Mouse (Mus musculus) adrenal gland, postnatal 25 days (tissue): ENCODE measurements around the gene Tmem214. TPM values are rescaled to one million over a fixed set of nuclear protein-coding genes. Genes with fewer than 3 reads are reported as not detected.

Experiments used
- DNase-seq: peaks from one replicate; pipeline ENCODE4 v3.0.0; 2021; ENCODE audit warnings: mixed read lengths
- total RNA-seq: library from RNA; stranded (reverse); gene quantifications from 2 replicates; pipeline ENCODE4 v1.2.3, GENCODE M21; 2021

Tmem214 gene
- total RNA-seq, 1 experiment from 2014 or later: 49.2 TPM

GRCm38 (mm10) chr5:30915456-30915855, 47.6 kb downstream of the Tmem214 start:
- no peak for DNase-seq

DNA sequence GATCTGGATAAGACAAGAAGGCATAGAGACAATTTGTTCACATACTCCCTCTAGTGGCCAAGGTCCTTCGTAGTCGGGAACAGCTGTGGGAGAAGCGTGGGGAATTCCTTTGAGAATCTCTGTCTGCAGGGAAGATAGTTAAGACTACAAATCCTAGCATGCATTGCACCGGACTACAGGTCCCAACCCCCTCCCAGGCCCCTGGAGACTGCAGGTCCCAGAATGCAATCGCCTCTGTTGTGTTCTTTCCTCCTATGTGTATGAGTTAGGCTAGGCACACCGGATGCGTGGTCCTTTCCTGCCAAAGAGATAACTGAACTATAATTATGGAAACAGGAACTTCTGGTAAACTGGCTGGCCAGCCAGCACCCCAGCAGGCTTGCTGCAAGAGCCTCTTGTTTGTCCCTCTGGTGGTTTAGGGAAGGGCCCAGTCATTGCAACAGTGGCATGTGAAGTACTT, 48.2 kb downstream of the Tmem214 start:
- peak; percentile 80 for DNase-seq

DNA sequence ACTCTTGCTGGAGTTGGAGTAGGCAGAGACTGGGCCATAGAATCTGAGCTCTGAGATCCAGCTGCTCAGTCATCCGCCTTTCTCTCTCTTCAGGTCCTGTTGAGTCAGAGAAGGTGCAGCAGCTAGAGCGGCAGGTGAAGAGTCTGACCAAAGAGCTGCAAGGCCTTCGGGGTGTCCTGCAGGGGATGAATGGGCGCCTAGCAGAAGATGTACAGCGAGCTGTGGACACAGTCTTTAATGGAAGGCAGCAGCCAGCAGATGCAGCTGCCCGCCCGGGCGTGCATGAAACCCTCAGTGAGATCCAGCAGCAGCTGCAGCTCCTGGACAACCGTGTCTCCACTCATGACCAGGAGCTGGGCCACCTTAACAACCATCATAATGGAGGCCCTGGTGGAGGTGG, 49.0 kb downstream of the Tmem214 start:
- no peak for DNase-seq

- no peak for DNase-seq
Observed at GRCm38 (mm10) chr5:30917348-30917747, 49.5 kb downstream of the Tmem214 start.

DNA sequence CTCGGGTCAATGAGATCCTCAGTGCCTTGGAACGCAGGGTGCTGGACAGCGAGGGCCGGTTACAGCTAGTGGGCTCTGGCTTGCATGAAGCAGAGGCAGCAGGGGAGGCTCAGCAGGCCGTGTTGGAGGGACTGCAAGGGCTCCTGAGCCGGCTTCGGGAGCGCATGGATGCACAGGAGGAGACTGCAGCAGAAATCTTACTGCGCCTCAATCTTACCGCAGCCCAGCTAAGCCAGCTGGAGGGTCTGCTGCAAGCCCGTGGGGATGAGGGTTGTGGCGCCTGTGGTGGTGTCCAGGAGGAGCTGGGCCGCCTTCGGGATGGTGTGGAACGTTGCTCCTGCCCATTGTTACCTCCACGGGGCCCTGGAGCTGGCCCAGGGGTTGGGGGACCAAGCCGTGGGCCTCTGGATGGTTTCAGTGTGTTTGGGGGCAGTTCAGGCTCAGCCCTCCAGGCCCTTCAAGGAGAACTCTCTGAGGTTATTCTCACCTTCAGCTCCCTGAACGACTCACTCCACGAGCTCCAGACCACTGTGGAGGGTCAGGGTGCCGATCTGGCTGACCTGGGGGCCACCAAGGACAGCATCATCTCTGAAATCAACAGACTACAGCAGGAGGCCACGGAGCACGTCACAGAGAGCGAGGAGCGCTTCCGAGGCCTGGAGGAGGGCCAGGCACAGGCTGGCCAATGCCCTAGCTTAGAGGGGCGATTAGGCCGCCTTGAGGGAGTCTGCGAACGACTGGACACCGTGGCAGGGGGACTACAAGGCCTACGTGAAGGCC, 50.3 kb downstream of the Tmem214 start:
- no peak for DNase-seq

DNA sequence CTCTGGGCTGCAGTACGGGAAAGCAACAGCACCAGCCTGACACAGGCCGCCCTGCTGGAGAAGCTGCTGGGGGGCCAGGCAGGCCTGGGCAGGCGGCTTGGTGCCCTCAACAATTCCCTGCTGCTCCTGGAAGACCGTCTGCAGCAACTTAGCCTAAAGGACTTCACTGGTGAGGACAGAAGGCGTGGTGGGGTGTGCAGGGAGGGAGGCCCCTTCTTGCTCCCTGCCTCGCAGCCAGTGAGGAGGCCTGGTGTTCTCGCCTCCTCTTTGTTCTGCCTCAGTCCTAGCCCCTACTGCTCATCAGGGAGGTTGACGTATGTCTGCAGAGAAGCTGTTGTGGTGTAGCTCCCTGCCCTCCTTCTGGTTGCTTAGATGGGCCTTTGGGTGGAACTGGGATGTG, 50.9 kb downstream of the Tmem214 start:
- no peak for DNase-seq

DNA sequence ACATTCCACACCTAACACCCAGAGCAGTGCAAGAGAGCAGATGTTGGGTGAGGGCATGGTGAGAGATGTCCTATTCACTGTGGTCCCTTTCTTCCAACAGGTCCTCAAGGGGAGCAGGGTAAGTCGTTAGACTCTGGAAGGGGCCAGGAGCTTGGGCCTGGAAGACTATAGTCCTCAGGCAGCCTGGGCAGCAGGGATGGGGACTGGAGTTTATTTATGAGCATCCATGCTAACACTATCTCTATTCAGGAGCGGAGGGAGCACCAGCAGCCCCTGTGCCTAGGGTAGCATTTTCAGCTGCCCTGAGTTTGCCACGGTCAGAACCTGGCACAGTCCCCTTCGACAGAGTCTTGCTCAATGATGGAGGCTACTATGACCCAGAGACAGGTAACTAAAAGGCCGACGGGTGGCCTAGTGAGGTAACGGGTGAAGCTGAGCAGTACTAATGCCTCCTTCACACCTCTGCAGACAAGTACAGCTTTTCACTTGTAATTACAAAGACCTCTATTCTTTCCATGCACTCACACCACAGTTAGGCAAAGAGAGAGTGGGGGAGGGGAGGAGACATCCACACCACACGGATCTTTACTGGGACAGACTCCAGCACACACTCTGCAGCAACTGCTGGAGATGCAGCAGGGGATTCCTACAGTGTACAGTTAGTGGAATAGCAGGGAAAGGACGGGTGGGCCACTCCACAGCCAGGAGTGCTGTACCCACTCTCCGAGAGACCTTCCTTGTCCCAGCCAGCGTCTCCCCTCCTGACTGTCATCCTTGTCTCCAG, 52.2 kb downstream of the Tmem214 start:
- no peak for DNase-seq

GRCm38 (mm10) chr5:30920621-30921020, 52.8 kb downstream of the Tmem214 start:
- DNase-seq: no peak

GRCm38 (mm10) chr5:30921256-30922033, 53.6 kb downstream of the Tmem214 start, which contains the start of gene Khk:
TSS of gene Khk (plus strand) at chr5:30921431.
- peak; percentile 94 for DNase-seq

DNA sequence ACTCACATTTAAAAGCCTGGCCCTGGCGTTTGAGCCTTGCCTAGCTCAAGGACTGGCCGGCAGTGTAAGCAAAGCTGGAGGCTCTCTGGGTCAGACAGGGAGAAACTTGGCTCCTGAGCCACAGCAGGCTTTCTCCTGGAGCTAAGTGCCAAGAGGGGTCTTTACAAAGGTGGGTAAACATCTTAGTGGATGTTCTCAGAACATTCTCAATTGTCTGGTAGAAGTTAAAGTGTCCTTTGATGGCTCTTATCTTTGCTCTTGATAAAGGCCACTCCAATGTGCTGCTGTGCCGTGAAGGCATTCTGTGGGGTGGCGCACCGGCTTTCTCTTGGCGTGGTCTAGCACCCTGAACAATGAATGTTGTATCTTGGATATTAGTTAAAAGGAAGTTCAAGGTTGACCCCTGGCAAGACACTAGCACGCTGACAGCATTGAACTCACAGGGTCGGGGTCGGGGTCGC, 54.8 kb downstream of the Tmem214 start:
- no peak for DNase-seq

- DNase-seq: no peak
Observed at GRCm38 (mm10) chr5:30923119-30923518, 55.3 kb downstream of the Tmem214 start.

DNA sequence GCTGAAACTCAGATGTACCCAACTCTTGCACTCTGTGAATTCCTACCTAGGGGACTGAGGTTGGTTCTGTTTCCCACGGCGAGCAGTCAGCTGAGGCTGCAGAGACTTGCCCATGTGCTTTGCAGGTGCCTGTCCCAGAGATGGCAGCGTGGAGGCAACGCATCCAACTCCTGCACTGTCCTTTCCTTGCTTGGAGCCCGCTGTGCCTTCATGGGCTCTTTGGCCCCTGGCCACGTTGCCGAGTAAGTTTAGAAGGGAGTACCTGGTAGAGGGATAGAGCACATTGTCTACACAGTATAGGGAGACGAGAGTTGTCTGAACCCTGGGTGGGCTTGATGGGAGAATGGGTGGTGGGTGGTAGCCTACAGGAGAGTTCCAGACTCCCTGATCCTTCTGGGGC, 56.8 kb downstream of the Tmem214 start:
- no peak for DNase-seq

DNA sequence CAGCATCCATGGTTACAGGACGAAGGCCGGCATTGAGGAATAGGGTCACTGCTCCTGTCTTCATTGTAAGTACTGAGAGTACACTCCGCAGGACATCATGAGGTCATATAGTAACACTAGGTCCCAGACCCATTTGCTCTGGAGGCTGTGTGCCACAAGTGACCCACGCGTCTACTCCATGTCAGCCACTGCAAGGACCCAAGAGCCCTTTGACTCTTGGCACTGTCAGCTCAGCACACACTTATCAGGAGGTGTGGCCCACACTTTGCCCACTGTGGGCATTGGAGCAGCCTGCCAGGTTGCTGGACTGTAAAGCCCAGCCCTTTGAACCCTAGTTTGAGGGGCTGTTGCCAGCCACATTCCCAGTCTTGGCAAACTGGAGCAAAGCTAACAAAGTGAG, 57.4 kb downstream of the Tmem214 start:
- DNase-seq: no peak

GRCm38 (mm10) chr5:30926073-30926472, 58.3 kb downstream of the Tmem214 start:
- no peak for DNase-seq

- no peak for DNase-seq
Observed at GRCm38 (mm10) chr5:30927945-30928529, 60.2 kb downstream of the Tmem214 start.

Other genes with a start within 250 kb of the Tmem214 start
- 51.4 and 52.6 TPM in 2 replicates for gene Slc35f6, start 220.1 kb upstream of the Tmem214 start, total RNA-seq
- gene Cenpa, start 201.2 kb upstream of the Tmem214 start, total RNA-seq: 15.1 and 19.2 TPM in 2 replicates
- 0.57 and 1.3 TPM in 2 replicates for gene Dpysl5, start 156.4 kb upstream of the Tmem214 start, total RNA-seq
- gene Mapre3, start 53.4 kb upstream of the Tmem214 start, total RNA-seq: 51.8 and 62.9 TPM in 2 replicates
- 12.1 and 17.3 TPM in 2 replicates for gene Agbl5, start 20.7 kb downstream of the Tmem214 start, total RNA-seq
- 190 and 207 TPM in 2 replicates for gene Ost4, start 39.8 kb downstream of the Tmem214 start, total RNA-seq
- 41.3 and 57.2 TPM in 2 replicates for gene Emilin1, start 45.4 kb downstream of the Tmem214 start, total RNA-seq
- 28.5 and 58.5 TPM in 2 replicates for gene Khk, start 53.4 kb downstream of the Tmem214 start, total RNA-seq
- gene Cgref1, start 77.6 kb downstream of the Tmem214 start, total RNA-seq: 1.0 TPM in 1 of 2 replicates, not detected in the other
- gene Preb, start 92.3 kb downstream of the Tmem214 start, total RNA-seq: 131 TPM in 2 replicates
- gene Tcf23, start 100.7 kb downstream of the Tmem214 start, total RNA-seq: 0.70 and 1.3 TPM in 2 replicates
- 136 and 139 TPM in 2 replicates for gene Atraid, start 180.3 kb downstream of the Tmem214 start, total RNA-seq
- gene Slc5a6, start 180.9 kb downstream of the Tmem214 start, total RNA-seq: 26.4 and 32.1 TPM in 2 replicates
- gene Cad, start 186.8 kb downstream of the Tmem214 start, total RNA-seq: 28.3 and 29.1 TPM in 2 replicates
- gene Dnajc5g, start 238.3 kb downstream of the Tmem214 start, total RNA-seq: not detected in 2 replicates
- not detected in 2 replicates for gene Slc30a3, start 240.2 kb downstream of the Tmem214 start, total RNA-seq
- not detected in 2 replicates for gene Trim54, start 248.7 kb downstream of the Tmem214 start, total RNA-seq